Mouse (Mus musculus) inflammation-experienced regulatory T-cells, adult 6 months (primary cell): ENCODE measurements around the gene Slc35b1. TPM values are rescaled to one million over a fixed set of nuclear protein-coding genes. Genes with fewer than 3 reads are reported as not detected.

ENCODE experiments used
- ATAC-seq: one replicate; pipeline ENCODE4 v1.8.0; 2017
- polyA plus RNA-seq, 3 experiments: library from polyadenylated mRNA; unstranded; fragments of 100-300 nt; shearing (Covaris generic); gene quantifications; one replicate each; pipeline ENCODE4 v1.2.1; 2017

The Slc35b1 gene
- polyA plus RNA-seq, 3 experiments from 2014 or later = 63.5 to 83.2 (median 70.3) TPM

- no peak for ATAC-seq
Observed at GRCm38 (mm10) chr11:95366280-95366897, 18.1 kb upstream of the Slc35b1 start.

- ATAC-seq = peak; percentile 96
Observed at GRCm38 (mm10) chr11:95367011-95367735, 17.3 kb upstream of the Slc35b1 start.

GRCm38 (mm10) chr11:95368231-95368823 lies 16.2 kb upstream of the Slc35b1 start:
- ATAC-seq = no peak

- no peak for ATAC-seq
Observed at GRCm38 (mm10) chr11:95368871-95369270, 15.6 kb upstream of the Slc35b1 start.

GRCm38 (mm10) chr11:95369964-95370890 lies 14.3 kb upstream of the Slc35b1 start:
- ATAC-seq = no peak

- ATAC-seq = no peak
Observed at GRCm38 (mm10) chr11:95371182-95371581, 13.3 kb upstream of the Slc35b1 start.

- ATAC-seq = peak; percentile 50
Observed at GRCm38 (mm10) chr11:95378926-95379325, 5.6 kb upstream of the Slc35b1 start.

- no peak for ATAC-seq
Observed at GRCm38 (mm10) chr11:95379552-95379951, 4.9 kb upstream of the Slc35b1 start.

- no peak for ATAC-seq
Observed at GRCm38 (mm10) chr11:95380711-95381110, 3.8 kb upstream of the Slc35b1 start.

GRCm38 (mm10) chr11:95381146-95381545 lies 3.3 kb upstream of the Slc35b1 start:
- ATAC-seq = no peak

- ATAC-seq = no peak
Observed at GRCm38 (mm10) chr11:95383331-95383986, 1.0 kb upstream of the Slc35b1 start.

- ATAC-seq = peak; percentile 13
Observed at GRCm38 (mm10) chr11:95384004-95384318, 531 bp upstream of the Slc35b1 start.

- ATAC-seq = peak; percentile 14
Observed at GRCm38 (mm10) chr11:95384973-95385320, 455 bp downstream of the Slc35b1 start.

GRCm38 (mm10) chr11:95387354-95387753 lies 2.9 kb downstream of the Slc35b1 start:
- ATAC-seq = no peak

GRCm38 (mm10) chr11:95389006-95389405 lies 4.5 kb downstream of the Slc35b1 start:
- no peak for ATAC-seq

GRCm38 (mm10) chr11:95390420-95390819 lies 5.9 kb downstream of the Slc35b1 start:
- ATAC-seq = no peak

- ATAC-seq = no peak
Observed at GRCm38 (mm10) chr11:95391201-95391600, 6.7 kb downstream of the Slc35b1 start.

GRCm38 (mm10) chr11:95391743-95392142 lies 7.3 kb downstream of the Slc35b1 start:
- ATAC-seq = no peak

GRCm38 (mm10) chr11:95392223-95392667 lies 7.8 kb downstream of the Slc35b1 start:
- no peak for ATAC-seq

- ATAC-seq = no peak
Observed at GRCm38 (mm10) chr11:95392708-95393499, 8.4 kb downstream of the Slc35b1 start.

GRCm38 (mm10) chr11:95393500-95393816 lies 9.0 kb downstream of the Slc35b1 start:
- ATAC-seq = no peak

GRCm38 (mm10) chr11:95394112-95394511 lies 9.6 kb downstream of the Slc35b1 start:
- no peak for ATAC-seq
